Mouse (Mus musculus) thymus, postnatal 0 days (tissue): ENCODE measurements around the gene Tmc8. TPM values are rescaled to one million over a fixed set of nuclear protein-coding genes. Genes with fewer than 3 reads are reported as not detected.
"Not testable (repeated sequence)": the region's sequence is repeated elsewhere in the genome, so short reads cannot be mapped to it uniquely, and the experiment has no call there.

Experiments
- DNase-seq: peaks from one replicate; pipeline ENCODE4 v3.0.0-alpha.2; 2015; ENCODE audit warnings: low spot score
- polyA plus RNA-seq: library from polyadenylated mRNA; unstranded; fragments of >200 nt; fragmentation: Nextera tagmentation; extraction: Ambion mirVana; gene quantifications from 2 replicates; pipeline ENCODE4 v1.2.1, GENCODE M21; 2015

Tmc8 gene
- polyA plus RNA-seq, 1 experiment from 2014 or later: 37.5 TPM

- DNase-seq: no peak
These were observed 9.5 kb upstream of the Tmc8 start for GRCm38 (mm10) chr11:117772352-117772751.

- DNase-seq: no peak
These were observed 7.0 kb upstream of the Tmc8 start for GRCm38 (mm10) chr11:117774925-117775324.

GRCm38 (mm10) chr11:117775540-117775939 lies 6.3 kb upstream of the Tmc8 start:
- no peak for DNase-seq

- DNase-seq: no peak
These were observed 5.6 kb upstream of the Tmc8 start for GRCm38 (mm10) chr11:117776085-117776792.

- DNase-seq: peak; percentile 66
These were observed 4.8 kb upstream of the Tmc8 start for GRCm38 (mm10) chr11:117777111-117777510.

- no peak for DNase-seq
These were observed 3.8 kb upstream of the Tmc8 start for GRCm38 (mm10) chr11:117778031-117778430.

- no peak for DNase-seq
These were observed 2.9 kb upstream of the Tmc8 start for GRCm38 (mm10) chr11:117778851-117779433.

GRCm38 (mm10) chr11:117779434-117780198 lies 2.3 kb upstream of the Tmc8 start:
- peak; percentile 57 for DNase-seq

GRCm38 (mm10) chr11:117780199-117780515 lies 1.7 kb upstream of the Tmc8 start:
- DNase-seq: no peak

- peak; percentile 96 for DNase-seq
These were observed 1.2 kb upstream of the Tmc8 start for GRCm38 (mm10) chr11:117780582-117781111.

GRCm38 (mm10) chr11:117781199-117781821 lies 566 bp upstream of the Tmc8 start:
- DNase-seq: peak; percentile 93

- no peak for DNase-seq
These were observed 794 bp downstream of the Tmc8 start for GRCm38 (mm10) chr11:117782705-117783034.

- DNase-seq: peak; percentile 94
These were observed 1.2 kb downstream of the Tmc8 start for GRCm38 (mm10) chr11:117783089-117783488.

- no peak for DNase-seq
These were observed 1.9 kb downstream of the Tmc8 start for GRCm38 (mm10) chr11:117783683-117784309.

- peak; percentile 72 for DNase-seq
These were observed 4.4 kb downstream of the Tmc8 start for GRCm38 (mm10) chr11:117786294-117786693.

GRCm38 (mm10) chr11:117788481-117788880 lies 6.6 kb downstream of the Tmc8 start:
- DNase-seq: not testable (repeated sequence)

- DNase-seq: peak; percentile 70
These were observed 8.4 kb downstream of the Tmc8 start for GRCm38 (mm10) chr11:117790286-117790685.

- no peak for DNase-seq
These were observed 9.0 kb downstream of the Tmc8 start for GRCm38 (mm10) chr11:117790703-117791440.

- DNase-seq: no peak
These were observed 9.5 kb downstream of the Tmc8 start for GRCm38 (mm10) chr11:117791441-117791761.

- peak; percentile 62 for DNase-seq
These were observed 10.5 kb downstream of the Tmc8 start for GRCm38 (mm10) chr11:117792281-117792888.
